Mouse (Mus musculus) intestine, postnatal 0 days (tissue): ENCODE results near the gene Wnt6. TPM values are rescaled to one million over a fixed set of nuclear protein-coding genes. Genes with fewer than 3 reads are reported as not detected.

Experiments
- ATAC-seq: fragments of 200-750 bp; cut with Nextera tagmentation; 2 replicates; pipeline ENCODE4 v1.8.0; 2017; ENCODE audit warnings: mild to moderate bottlenecking, moderate TSS enrichment, moderate library complexity
- H3K27ac ChIP-seq: fragments of 300-500 bp; sonication (generic); 2 replicates; pipeline ENCODE4 v1.5.1; 2014; ENCODE audit warnings: mild to moderate bottlenecking, low read depth, low read length, moderate library complexity
- H3K27me3 ChIP-seq: fragments of 300-500 bp; sonication (generic); replicated peaks from 2 replicates; pipeline ENCODE4 v1.6.1; 2014; ENCODE audit warnings: low read length, mixed read lengths; ENCODE audit not compliant: control insufficient read depth, insufficient read depth
- H3K36me3 ChIP-seq: fragments of 300-500 bp; sonication (generic); 2 replicates; pipeline ENCODE4 v1.6.1; 2014; ENCODE audit warnings: mild to moderate bottlenecking, moderate library complexity; ENCODE audit not compliant: control insufficient read depth, insufficient read depth
- H3K4me1 ChIP-seq: fragments of 300-500 bp; sonication (generic); replicated peaks from 2 replicates; pipeline ENCODE4 v1.6.1; 2014; ENCODE audit warnings: antibody characterized with exemption, low read length, mixed read lengths; ENCODE audit not compliant: control insufficient read depth, insufficient read depth
- H3K4me2 ChIP-seq: fragments of 300-500 bp; sonication (generic); replicated peaks from 2 replicates; pipeline ENCODE4 v1.6.1; 2014; ENCODE audit warnings: low read depth, mild to moderate bottlenecking, moderate library complexity
- H3K4me3 ChIP-seq: fragments of 300-500 bp; sonication (generic); 2 replicates; pipeline ENCODE4 v1.5.1; 2014; ENCODE audit warnings: low read depth, low read length
- H3K9ac ChIP-seq: fragments of 300-500 bp; sonication (generic); 2 replicates; pipeline ENCODE4 v1.6.1; 2014; ENCODE audit warnings: mild to moderate bottlenecking, low read depth, low read length
- H3K9me3 ChIP-seq: fragments of 300-500 bp; sonication (generic); 2 replicates; pipeline ENCODE4 v1.6.1; 2016; ENCODE audit warnings: mixed run types; ENCODE audit not compliant: control insufficient read depth
- CTCF ChIP-seq: sonication (generic); IDR thresholded peaks from 2 replicates; pipeline ENCODE4 v1.5.1; 2016; ENCODE audit warnings: low read depth, mild to moderate bottlenecking, control low read depth, antibody characterized with exemption, moderate library complexity
- WGBS: fragments of 180-500 bp; shearing (Covaris S2); extraction: QIAGEN DNeasy Blood & Tissue Kit; methylation state at CpG from one replicate; pipeline ENCODE4 v1.1.7; 2014; 5-methylcytosine and 5-hydroxymethylcytosine counted together
- polyA plus RNA-seq: library from polyadenylated mRNA; unstranded; fragments of >200 nt; fragmentation: Nextera tagmentation; extraction: Ambion mirVana; gene quantifications from 2 replicates; pipeline ENCODE4 v1.2.1, GENCODE M21; 2015

The Wnt6 gene
- polyA plus RNA-seq, 1 experiment from 2014 or later: 0.66 TPM

- ATAC-seq: no peak
- H3K27ac ChIP-seq: no peak overlapping the region
- H3K27me3 ChIP-seq: no peaks in the 10 kb centered on the region
- no peak overlapping the region for H3K4me3 ChIP-seq
- no peak overlapping the region for H3K9ac ChIP-seq
- no peak overlapping the region for H3K4me2 ChIP-seq
- no peaks in the 10 kb centered on the region for H3K4me1 ChIP-seq
- TF ChIP-seq CTCF: no peak
- H3K36me3 ChIP-seq: no peaks in the 10 kb centered on the region
- 82% methylated on average over 3 of the region's 3 CpGs for WGBS
- H3K9me3 ChIP-seq: no peaks in the 10 kb centered on the region
Observed at GRCm38 (mm10) chr1:74833255-74833654, 61.6 kb downstream of the Wnt6 start.

Other genes with a start within 250 kb of the Wnt6 start
- 0.38 TPM in 2 replicates for gene Plcd4, start 229.0 kb upstream of the Wnt6 start, polyA plus RNA-seq
- 9.2 and 9.4 TPM in 2 replicates for gene Usp37, start 227.6 kb upstream of the Wnt6 start, polyA plus RNA-seq
- gene Zfp142, start 183.6 kb upstream of the Wnt6 start, polyA plus RNA-seq: 1.8 TPM in 2 replicates
- 5.1 and 6.0 TPM in 2 replicates for gene Bcs1l, start 183.6 kb upstream of the Wnt6 start, polyA plus RNA-seq
- gene Rnf25, start 170.5 kb upstream of the Wnt6 start, polyA plus RNA-seq: 17.9 and 18.1 TPM in 2 replicates
- 0.73 and 0.94 TPM in 2 replicates for gene Stk36, start 170.4 kb upstream of the Wnt6 start, polyA plus RNA-seq
- gene Ttll4, start 110.1 kb upstream of the Wnt6 start, polyA plus RNA-seq: 2.1 TPM in 2 replicates
- gene Cyp27a1, start 58.3 kb upstream of the Wnt6 start, polyA plus RNA-seq: 4.6 and 6.3 TPM in 2 replicates
- 0.08 and 0.09 TPM in 2 replicates for gene Prkag3, start 22.7 kb upstream of the Wnt6 start, polyA plus RNA-seq
- not detected in 2 replicates for gene Wnt10a, start 19.6 kb downstream of the Wnt6 start, polyA plus RNA-seq
- 0.13 and 0.29 TPM in 2 replicates for gene Cdk5r2, start 83.0 kb downstream of the Wnt6 start, polyA plus RNA-seq
- gene Fev, start 113.5 kb downstream of the Wnt6 start, polyA plus RNA-seq: 0.59 and 1.3 TPM in 2 replicates
- gene Cryba2, start 121.3 kb downstream of the Wnt6 start, polyA plus RNA-seq: 0.71 and 1.2 TPM in 2 replicates
- gene Cfap65, start 163.7 kb downstream of the Wnt6 start, polyA plus RNA-seq: 0.03 and 0.04 TPM in 2 replicates
- gene Ihh, start 179.8 kb downstream of the Wnt6 start, polyA plus RNA-seq: 24.9 and 25.3 TPM in 2 replicates